Mouse (Mus musculus) small intestine, adult 2 months (tissue): ENCODE measurements at regions not wholly inside any gene's neighbourhood (a gene's known extent, or its start where the extent isn't known, plus 50 kb on each side); places are given as distances from the start of the nearest gene placed in this dataset.

ENCODE experiments used
- CTCF ChIP-seq: fragments of 200-500 bp; IDR thresholded peaks from 2 replicates; pipeline ENCODE4 v1.5.1; 2012; ENCODE audit warnings: low read depth, mild to moderate bottlenecking, control low read depth, inconsistent platforms, low read length, moderate library complexity, mixed read lengths; ENCODE audit not compliant: insufficient replicate concordance, insufficient read length; ENCODE audit errors: extremely low read depth
- POLR2A ChIP-seq: fragments of 200-500 bp; IDR thresholded peaks from 2 replicates; pipeline ENCODE4 v1.6.1; 2012; ENCODE audit warnings: low read depth, mild to moderate bottlenecking, control low read depth, inconsistent platforms, low read length, moderate library complexity

DNA sequence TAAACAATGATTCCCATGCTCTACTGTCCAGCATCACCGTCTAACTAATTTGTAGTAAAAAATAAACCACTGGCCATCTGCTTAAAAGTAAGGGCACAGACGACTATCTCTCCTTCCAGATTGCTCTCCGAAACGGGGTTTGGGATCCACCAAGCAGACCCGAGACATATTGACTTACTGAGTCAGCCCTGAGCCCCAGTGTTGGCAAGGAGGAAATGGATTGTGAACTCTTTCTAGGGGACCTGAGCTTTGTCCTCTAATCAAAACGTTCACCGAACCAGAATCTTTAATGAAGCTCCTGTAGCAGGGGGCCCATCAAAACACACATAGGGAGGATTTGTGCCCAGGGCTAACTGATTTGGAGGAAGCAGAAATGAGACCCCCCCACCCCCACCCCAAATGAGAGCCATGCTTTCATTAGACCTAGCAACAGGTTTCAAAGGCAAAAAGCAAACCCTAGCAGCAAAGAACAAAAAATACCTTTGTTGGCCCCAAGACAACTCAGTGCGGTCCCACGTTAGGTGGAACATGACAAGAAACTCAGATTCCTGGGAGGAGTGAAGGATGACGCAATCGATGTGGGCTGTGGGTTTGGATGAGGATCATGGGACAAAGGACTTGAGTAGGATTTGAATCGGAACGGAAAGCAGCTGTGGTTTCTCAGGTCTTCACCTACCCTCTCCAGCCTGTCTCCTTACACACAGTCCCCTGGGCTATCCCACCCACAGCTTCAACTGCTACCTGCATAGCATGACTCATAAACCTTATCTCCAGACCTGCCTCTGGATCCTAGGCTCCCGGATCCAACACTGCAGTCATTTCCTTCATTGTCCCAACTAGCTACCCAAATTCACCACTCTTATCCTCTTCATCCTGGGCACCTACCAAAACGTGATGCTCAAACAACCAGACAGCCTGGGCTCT lies 62.2 kb upstream of the Rreb1 start:
- no peak for TF ChIP-seq CTCF
- TF ChIP-seq POLR2A = no peak
